Mouse (Mus musculus): ENCODE data around the gene Babam2. TPM values are rescaled to one million over a fixed set of nuclear protein-coding genes. Genes with fewer than 3 reads are reported as not detected.

Gene Babam2
- total RNA-seq, 1 experiment = 33.9 TPM

- no peak overlapping the region for H3K4me3 ChIP-seq (ENCODE audit: insufficient read depth in 1 of 2, low read depth in 1 of 2, low read length in 2 of 2, poor library complexity in 1 of 2, severe bottlenecking in 1 of 2)
- H3K9me3 ChIP-seq (ENCODE audit: control insufficient read depth, insufficient read depth, low read depth, low read length) = no peaks in the 10 kb centered on the region
- in situ Hi-C loops (cut with MboI; ENCODE audit: low sequenced_read_pairs in 2 of 2, unreplicated experiment in 2 of 2) = no loop called here
- no peak overlapping the region for H3K9ac ChIP-seq (ENCODE audit: insufficient read depth, low read depth, low read length, poor library complexity, severe bottlenecking)
- no peaks in the 10 kb centered on the region for H3K36me3 ChIP-seq (ENCODE audit: control insufficient read depth, insufficient read depth, low read length, poor library complexity, severe bottlenecking)
- no peak for DNase-seq (ENCODE audit: low read depth, low spot score)
- H3K4me1 ChIP-seq (ENCODE audit: control insufficient read depth in 2 of 2, insufficient read depth in 2 of 2, low read length in 2 of 2, poor library complexity in 1 of 2) = no peaks in the 10 kb centered on the region
- H3K27ac ChIP-seq (ENCODE audit: insufficient read depth, low read depth, low read length, poor library complexity, severe bottlenecking) = no peak overlapping the region
- no peak for TF ChIP-seq CHD2 (IDR thresholded peaks at IDR 0.05; ENCODE audit: low read depth, low read length)
- no peak for TF ChIP-seq MAFK (IDR thresholded peaks at IDR 0.05; ENCODE audit: insufficient read depth, low read depth, low read length)
Observed at GRCm38 (mm10) chr5:32102971-32103431, 405.5 kb downstream of the Babam2 start.

- Histone ChIP-seq H3K9ac (ENCODE audit: insufficient read depth, low read depth, low read length, poor library complexity, severe bottlenecking) (no peak overlapping the region), H3K36me3 (ENCODE audit: control insufficient read depth, insufficient read depth, low read length, poor library complexity, severe bottlenecking) (no peaks in the 10 kb centered on the region), H3K9me3 (ENCODE audit: control insufficient read depth, insufficient read depth, low read depth, low read length) (no peaks in the 10 kb centered on the region), H3K27ac (ENCODE audit: insufficient read depth, low read depth, low read length, poor library complexity, severe bottlenecking) (no peak overlapping the region), H3K4me1 (ENCODE audit: control insufficient read depth in 2 of 2, insufficient read depth in 2 of 2, low read length in 2 of 2, poor library complexity in 1 of 2) (no peaks in the 10 kb centered on the region), H3K4me3 (ENCODE audit: insufficient read depth in 1 of 2, low read depth in 1 of 2, low read length in 2 of 2, poor library complexity in 1 of 2, severe bottlenecking in 1 of 2) (no peak overlapping the region)
- in situ Hi-C loops (cut with MboI; ENCODE audit: low sequenced_read_pairs in 2 of 2, unreplicated experiment in 2 of 2) = no loop called here
- no peak for DNase-seq (ENCODE audit: low read depth, low spot score)
- no peak for TF ChIP-seq CHD2 (IDR thresholded peaks at IDR 0.05; ENCODE audit: low read depth, low read length)
- TF ChIP-seq ZC3H11A (IDR thresholded peaks at IDR 0.05; ENCODE audit: borderline replicate concordance, low read depth, low read length) = no peak
- no peak for TF ChIP-seq ZNF384 (IDR thresholded peaks at IDR 0.05; ENCODE audit: low read depth, low read length)
- no peak for TF ChIP-seq HCFC1 (IDR thresholded peaks at IDR 0.05; ENCODE audit: borderline replicate concordance, insufficient read depth, low read length)
- no peak for TF ChIP-seq MAFK (IDR thresholded peaks at IDR 0.05; ENCODE audit: insufficient read depth, low read depth, low read length)
Observed at GRCm38 (mm10) chr5:32103545-32103944, 406.1 kb downstream of the Babam2 start.

- no peak overlapping the region for H3K4me3 ChIP-seq (ENCODE audit: insufficient read depth in 1 of 2, low read depth in 1 of 2, low read length in 2 of 2, poor library complexity in 1 of 2, severe bottlenecking in 1 of 2)
- no peak overlapping the region for H3K9ac ChIP-seq (ENCODE audit: insufficient read depth, low read depth, low read length, poor library complexity, severe bottlenecking)
- no peak for DNase-seq (ENCODE audit: low read depth, low spot score)
- in situ Hi-C loops (cut with MboI; ENCODE audit: low sequenced_read_pairs in 2 of 2, unreplicated experiment in 2 of 2) = no loop called here
- no peaks in the 10 kb centered on the region for H3K4me1 ChIP-seq (ENCODE audit: control insufficient read depth in 2 of 2, insufficient read depth in 2 of 2, low read length in 2 of 2, poor library complexity in 1 of 2)
- H3K9me3 ChIP-seq (ENCODE audit: control insufficient read depth, insufficient read depth, low read depth, low read length) = no peaks in the 10 kb centered on the region
- TF ChIP-seq MAFK (IDR thresholded peaks at IDR 0.05; ENCODE audit: insufficient read depth, low read depth, low read length) (no peak), HCFC1 (IDR thresholded peaks at IDR 0.05; ENCODE audit: borderline replicate concordance, insufficient read depth, low read length) (no peak), CHD2 (IDR thresholded peaks at IDR 0.05; ENCODE audit: low read depth, low read length) (no peak), ZC3H11A (IDR thresholded peaks at IDR 0.05; ENCODE audit: borderline replicate concordance, low read depth, low read length) (no peak), ZNF384 (IDR thresholded peaks at IDR 0.05; ENCODE audit: low read depth, low read length) (no peak)
- H3K36me3 ChIP-seq (ENCODE audit: control insufficient read depth, insufficient read depth, low read length, poor library complexity, severe bottlenecking) = no peaks in the 10 kb centered on the region
- no peak overlapping the region for H3K27ac ChIP-seq (ENCODE audit: insufficient read depth, low read depth, low read length, poor library complexity, severe bottlenecking)
Observed at GRCm38 (mm10) chr5:32104119-32104990, 406.9 kb downstream of the Babam2 start.

- TF ChIP-seq MAFK (IDR thresholded peaks at IDR 0.05; ENCODE audit: insufficient read depth, low read depth, low read length) (no peak), ZNF384 (IDR thresholded peaks at IDR 0.05; ENCODE audit: low read depth, low read length) (no peak), CHD2 (IDR thresholded peaks at IDR 0.05; ENCODE audit: low read depth, low read length) (no peak), HCFC1 (IDR thresholded peaks at IDR 0.05; ENCODE audit: borderline replicate concordance, insufficient read depth, low read length) (no peak), ZC3H11A (IDR thresholded peaks at IDR 0.05; ENCODE audit: borderline replicate concordance, low read depth, low read length) (no peak)
- no peak for DNase-seq (ENCODE audit: low read depth, low spot score)
- H3K27ac ChIP-seq (ENCODE audit: insufficient read depth, low read depth, low read length, poor library complexity, severe bottlenecking) = no peak overlapping the region
- in situ Hi-C loops (cut with MboI; ENCODE audit: low sequenced_read_pairs in 2 of 2, unreplicated experiment in 2 of 2) = no loop called here
- H3K4me1 ChIP-seq (ENCODE audit: control insufficient read depth in 2 of 2, insufficient read depth in 2 of 2, low read length in 2 of 2, poor library complexity in 1 of 2) = no peaks in the 10 kb centered on the region
- no peak overlapping the region for H3K4me3 ChIP-seq (ENCODE audit: insufficient read depth in 1 of 2, low read depth in 1 of 2, low read length in 2 of 2, poor library complexity in 1 of 2, severe bottlenecking in 1 of 2)
- no peak overlapping the region for H3K9ac ChIP-seq (ENCODE audit: insufficient read depth, low read depth, low read length, poor library complexity, severe bottlenecking)
- no peaks in the 10 kb centered on the region for H3K36me3 ChIP-seq (ENCODE audit: control insufficient read depth, insufficient read depth, low read length, poor library complexity, severe bottlenecking)
- no peaks in the 10 kb centered on the region for H3K9me3 ChIP-seq (ENCODE audit: control insufficient read depth, insufficient read depth, low read depth, low read length)
Observed at GRCm38 (mm10) chr5:32106473-32107140, 409.1 kb downstream of the Babam2 start.

All from ES-E14 (cell line).